Mouse (Mus musculus) ES-E14 (cell line): ENCODE measurements around the gene Daam1.

Experiments used
- CHD2 ChIP-seq: IDR thresholded peaks from 2 replicates; pipeline ENCODE4 v1.6.1; 2014; ENCODE audit warnings: mild to moderate bottlenecking, low read depth, low read length, inconsistent platforms
- HCFC1 ChIP-seq: IDR thresholded peaks from 2 replicates; pipeline ENCODE4 v1.6.1; 2012; ENCODE audit warnings: low read length, inconsistent platforms, borderline replicate concordance; ENCODE audit not compliant: insufficient read depth
- MAFK ChIP-seq: IDR thresholded peaks from 2 replicates; pipeline ENCODE4 v1.6.1; 2014; ENCODE audit warnings: mild to moderate bottlenecking, low read depth, low read length, inconsistent platforms; ENCODE audit not compliant: insufficient read depth
- ZC3H11A ChIP-seq: IDR thresholded peaks from 2 replicates; pipeline ENCODE4 v1.6.1; 2012; ENCODE audit warnings: low read depth, mild to moderate bottlenecking, inconsistent platforms, low read length, borderline replicate concordance
- ZNF384 ChIP-seq: IDR thresholded peaks from 2 replicates; pipeline ENCODE4 v1.6.1; 2012; ENCODE audit warnings: low read depth, low read length, inconsistent platforms

DNA sequence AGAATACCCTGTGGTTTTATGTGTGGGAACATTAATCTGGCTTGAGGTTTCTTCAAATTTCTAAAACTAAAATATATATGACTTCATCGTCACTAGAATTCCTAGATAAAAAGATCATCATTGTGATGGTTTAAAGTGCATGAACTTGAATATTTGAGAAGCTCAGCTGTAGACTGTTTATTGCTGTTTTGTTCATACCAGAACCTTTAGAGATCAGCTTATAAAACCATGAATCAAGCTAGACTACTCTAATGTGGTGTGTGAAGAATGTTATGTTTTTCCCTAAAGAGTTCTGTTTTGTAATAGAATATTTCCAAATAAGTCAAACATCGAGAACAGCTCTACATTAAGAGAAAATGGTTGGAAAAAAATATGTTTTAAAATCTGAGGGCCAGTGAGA, 156.3 kb downstream of the Daam1 start:
- no peak for TF ChIP-seq ZNF384
- no peak for TF ChIP-seq ZC3H11A
- TF ChIP-seq HCFC1: no peak
- TF ChIP-seq CHD2: no peak
- no peak for TF ChIP-seq MAFK
